In genomic region chr19:60608766-60609165, GRCm38 (mm10) we compare ENCODE assay signal across 9 mouse cellular contexts. TPM values are rescaled to one million over a fixed set of nuclear protein-coding genes. Genes with fewer than 3 reads are reported as not detected.
DNase-seq lines count a peak whose midpoint lies in the region; ATAC-seq and TF ChIP-seq lines count a peak whose summit lies in the region.
"Had no signal": no experiment of that assay in that cellular context is flagged by ENCODE, and none has a peak within 500 bp of the region (broad histone marks: within the 10 kb centered on the region; RNA-seq: fewer than 3 reads in every experiment).

No protein-coding gene starts in this region.

- H3K9ac ChIP-seq in heart, embryonic 11.5 days (ENCODE audit: low read depth, low read length) = no peak overlapping the region
- no peak overlapping the region for H3K9ac ChIP-seq in forebrain, embryonic 13.5 days
- H3K9ac ChIP-seq: liver, embryonic 15.5 days had no signal

- DNase-seq in heart, adult 8-10 months (ENCODE audit: low spot score) = peak; percentile 11
- peak; percentile 65 for DNase-seq in 416B (ENCODE audit: low read depth)
- peak; percentile 85 for DNase-seq in NIH3T3 (ENCODE audit: low read depth)
- DNase-seq in lung, adult 18-20 months = peak; percentile 36 to 42
- peak; percentile 28 for DNase-seq in yolk sac, embryonic 10.5 days (ENCODE audit: low spot score)

- H3K27me3 ChIP-seq in heart, embryonic 11.5 days (ENCODE audit: control insufficient read depth, insufficient read depth, low read length) = no peaks in the 10 kb centered on the region
- no peaks in the 10 kb centered on the region for H3K27me3 ChIP-seq in forebrain, embryonic 13.5 days
- H3K27me3 ChIP-seq: liver, embryonic 15.5 days had no signal

- H3K4me2 ChIP-seq in heart, embryonic 11.5 days = no peak overlapping the region
- no peak overlapping the region for H3K4me2 ChIP-seq in forebrain, embryonic 13.5 days
- H3K4me2 ChIP-seq: liver, embryonic 15.5 days had no signal

- 26% methylated on average over 5 of the region's 5 CpGs for WGBS in heart, embryonic 11.5 days (ENCODE audit: insufficient replicate concordance)
- WGBS in forebrain, embryonic 13.5 days = 37% methylated on average over 5 of the region's 5 CpGs

- ATAC-seq in heart, embryonic 11.5 days (replicated peaks; ENCODE audit: insufficient number of reproducible peaks, low FRiP score, low TSS enrichment) = no peak
- ATAC-seq in forebrain, embryonic 13.5 days = no peak

- no peaks in the 10 kb centered on the region for H3K36me3 ChIP-seq in heart, embryonic 11.5 days (ENCODE audit: control insufficient read depth, insufficient read depth, low read length)
- no peaks in the 10 kb centered on the region for H3K36me3 ChIP-seq in forebrain, embryonic 13.5 days (ENCODE audit: poor library complexity, severe bottlenecking)
- H3K36me3 ChIP-seq: liver, embryonic 15.5 days had no signal

- no peak overlapping the region for H3K4me3 ChIP-seq in heart, embryonic 11.5 days (ENCODE audit: low read depth, low read length)
- H3K4me3 ChIP-seq in embryonic fibroblast, embryonic 13.5 days (ENCODE audit: insufficient read depth, low read length) = no peak overlapping the region
- H3K4me3 ChIP-seq in forebrain, embryonic 13.5 days = no peak overlapping the region
- H3K4me3 ChIP-seq: liver, embryonic 15.5 days had no signal

- peak; percentile 84 for TF ChIP-seq CTCF in embryonic fibroblast, embryonic 13.5 days (IDR thresholded peaks at IDR 0.05; ENCODE audit: borderline replicate concordance, insufficient read depth, low read length)

- TF ChIP-seq POLR2A in embryonic fibroblast, embryonic 13.5 days (IDR thresholded peaks at IDR 0.05; ENCODE audit: low read depth, low read length) = no peak

- no peak overlapping the region for H3K27ac ChIP-seq in heart, embryonic 11.5 days (ENCODE audit: low read depth, low read length)
- H3K27ac ChIP-seq in embryonic fibroblast, embryonic 13.5 days (ENCODE audit: insufficient read depth, low read length) = no peak overlapping the region
- no peak overlapping the region for H3K27ac ChIP-seq in forebrain, embryonic 13.5 days
- H3K27ac ChIP-seq: liver, embryonic 15.5 days had no signal

- no peaks in the 10 kb centered on the region for H3K4me1 ChIP-seq in heart, embryonic 11.5 days (ENCODE audit: control insufficient read depth, insufficient read depth, low read length)
- H3K4me1 ChIP-seq in embryonic fibroblast, embryonic 13.5 days (ENCODE audit: control insufficient read depth, insufficient read depth, low read length) = no peaks in the 10 kb centered on the region
- H3K4me1 ChIP-seq in forebrain, embryonic 13.5 days = peaks cover 8% of the 10 kb centered on the region
- H3K4me1 ChIP-seq: liver, embryonic 15.5 days had no signal

- H3K9me3 ChIP-seq in heart, embryonic 11.5 days (replicated peaks; ENCODE audit: control insufficient read depth, low read length) = no peaks in the 10 kb centered on the region
- no peaks in the 10 kb centered on the region for H3K9me3 ChIP-seq in forebrain, embryonic 13.5 days (replicated peaks)
- H3K9me3 ChIP-seq: liver, embryonic 15.5 days had no signal

RNA-seq across cellular contexts. Expression of gene Cacul1, which starts 27.9 kb away (rescaled TPM):
- 10 to 100 TPM; 24.8 to 30.4 (median 27.9) TPM for total RNA-seq in heart, adult 8-10 months (2022)
- polyA plus RNA-seq in heart, embryonic 11.5 days (2014; fragmentation: Nextera tagmentation; extraction: Ambion mirVana) = 22.5 and 24.5 TPM in 2 replicates
- 48.8 and 52.6 TPM in 2 replicates for polyA plus RNA-seq in embryonic fibroblast, embryonic 13.5 days (2011; ENCODE audit: insufficient read length, low read depth, missing spikeins)
- polyA plus RNA-seq in forebrain, embryonic 13.5 days (2015; fragmentation: Nextera tagmentation; extraction: Ambion mirVana) = 19.3 and 20.9 TPM in 2 replicates

Comparison
In these comparisons a context has a peak if more than half of its experiments do, and no peak if none do; other contexts are left out.
1. DNase-seq: peak in every context shown above with its lines; median percentile 85 in NIH3T3; 65 in 416B; 39 in lung, adult 18-20 months; 28 in yolk sac, embryonic 10.5 days; 11 in heart, adult 8-10 months.